Mouse (Mus musculus) neural tube, embryonic 11.5 days (tissue): ENCODE data around the gene Gucy1a1. TPM values are rescaled to one million over a fixed set of nuclear protein-coding genes. Genes with fewer than 3 reads are reported as not detected.
"Not testable (repeated sequence)": the region's sequence is repeated elsewhere in the genome, so short reads cannot be mapped to it uniquely, and the experiment has no call there.

Experiments used
- ATAC-seq: fragments of 200-750 bp; cut with Nextera tagmentation; 2 replicates; pipeline ENCODE4 v1.8.0; 2017; ENCODE audit warnings: moderate number of reproducible peaks, mild to moderate bottlenecking, moderate TSS enrichment, moderate library complexity; ENCODE audit not compliant: insufficient read depth, low FRiP score, low TSS enrichment
- DNase-seq: peaks from one replicate; pipeline ENCODE4 v3.0.0-alpha.2; 2015; ENCODE audit warnings: low spot score
- H3K27ac ChIP-seq: fragments of 300-500 bp; sonication (generic); 2 replicates; pipeline ENCODE4 v1.5.1; 2014; ENCODE audit warnings: low read depth, mild to moderate bottlenecking, low read length
- H3K27me3 ChIP-seq: fragments of 300-500 bp; sonication (generic); 2 replicates; pipeline ENCODE4 v1.6.1; 2014; ENCODE audit warnings: mild to moderate bottlenecking, low read length, mixed read lengths; ENCODE audit not compliant: control insufficient read depth, insufficient read depth
- H3K36me3 ChIP-seq: fragments of 300-500 bp; sonication (generic); 2 replicates; pipeline ENCODE4 v1.6.1; 2014; ENCODE audit warnings: mild to moderate bottlenecking, low read length, moderate library complexity, mixed read lengths; ENCODE audit not compliant: control insufficient read depth, insufficient read depth
- H3K4me1 ChIP-seq: fragments of 300-500 bp; sonication (generic); 2 replicates; pipeline ENCODE4 v1.6.1; 2014; ENCODE audit warnings: low read length, mixed read lengths; ENCODE audit not compliant: control insufficient read depth, insufficient read depth
- H3K4me2 ChIP-seq: fragments of 300-500 bp; sonication (generic); 2 replicates; pipeline ENCODE4 v1.6.1; 2014; ENCODE audit warnings: low read depth, mild to moderate bottlenecking, moderate library complexity
- H3K4me3 ChIP-seq: fragments of 300-500 bp; sonication (generic); 2 replicates; pipeline ENCODE4 v1.5.1; 2014; ENCODE audit warnings: low read depth, low read length
- H3K9ac ChIP-seq: fragments of 300-500 bp; sonication (generic); 2 replicates; pipeline ENCODE4 v1.6.1; 2014; ENCODE audit warnings: mild to moderate bottlenecking, low read length
- H3K9me3 ChIP-seq: fragments of 300-500 bp; sonication (generic); 2 replicates; pipeline ENCODE4 v1.6.1; 2016; ENCODE audit warnings: low read length; ENCODE audit not compliant: control insufficient read depth
- WGBS: fragments of 180-500 bp; shearing (Covaris S2); extraction: QIAGEN DNeasy Blood & Tissue Kit; methylation state at CpG from one replicate; pipeline ENCODE4 v1.1.7; 2014; 5-methylcytosine and 5-hydroxymethylcytosine counted together
- polyA plus RNA-seq: library from polyadenylated mRNA; unstranded; fragments of >200 nt; fragmentation: Nextera tagmentation; extraction: Ambion mirVana; gene quantifications from 2 replicates; pipeline ENCODE4 v1.2.1, GENCODE M21; 2014

Gene Gucy1a1
- 3.0 and 3.1 TPM in 2 replicates for polyA plus RNA-seq

- no peaks in the 10 kb centered on the region for H3K9me3 ChIP-seq
- 0 out of 2 replicates have a peak, but pooled peaks cover 5% of the 10 kb centered on the region for H3K27me3 ChIP-seq
- H3K4me3 ChIP-seq = peak within 1 kb of the TSS; percentile 38
- ATAC-seq = peak; percentile 75
- H3K4me2 ChIP-seq = peak within 1 kb of the TSS; percentile 90
- H3K36me3 ChIP-seq = no peaks in the 10 kb centered on the region
- peak; percentile 49 for DNase-seq
- no peak within 1 kb of the TSS for H3K27ac ChIP-seq
- WGBS = under 1% methylated on average over 36 of the region's 36 CpGs
- H3K4me1 ChIP-seq = no peaks in the 10 kb centered on the region
- peak within 1 kb of the TSS; percentile 50 for H3K9ac ChIP-seq
These were observed at the start of gene Gucy1a1 for GRCm38 (mm10) chr3:82145126-82145901. Gene Gucy1a1 (minus strand): TSS chr3:82145789.

- no peaks in the 10 kb centered on the region for H3K27me3 ChIP-seq
- WGBS = 72% methylated on average over 1 of the region's 1 CpGs
- H3K9ac ChIP-seq = no peak overlapping the region
These were observed 46.1 kb upstream of the Gucy1a1 start for GRCm38 (mm10) chr3:82191559-82192245.

GRCm38 (mm10) chr3:82185626-82186025, 40.0 kb upstream of the Gucy1a1 start:
- ATAC-seq (no peak), DNase-seq (no peak)
- H3K4me3 ChIP-seq = no peak overlapping the region
- no peaks in the 10 kb centered on the region for H3K36me3 ChIP-seq
- H3K27ac ChIP-seq = no peak overlapping the region
- H3K4me1 ChIP-seq = no peaks in the 10 kb centered on the region
- no peak overlapping the region for H3K4me2 ChIP-seq
- H3K27me3 ChIP-seq = no peaks in the 10 kb centered on the region
- H3K9me3 ChIP-seq = no peaks in the 10 kb centered on the region
- WGBS = 93% methylated on average over 9 of the region's 9 CpGs
- H3K9ac ChIP-seq = no peak overlapping the region

More at GRCm38 (mm10) chr3:82191559-82192245, 46.1 kb upstream of the Gucy1a1 start:
- no peak for ATAC-seq
- Histone ChIP-seq H3K9me3 (no peaks in the 10 kb centered on the region), H3K4me1 (no peaks in the 10 kb centered on the region), H3K4me2 (no peak overlapping the region), H3K36me3 (no peaks in the 10 kb centered on the region), H3K27ac (no peak overlapping the region), H3K4me3 (no peak overlapping the region)
- DNase-seq = no peak

GRCm38 (mm10) chr3:82181500-82181899, 35.9 kb upstream of the Gucy1a1 start:
- DNase-seq (no peak), ATAC-seq (no peak)
- H3K4me3 ChIP-seq = no peak overlapping the region
- H3K27me3 ChIP-seq = no peaks in the 10 kb centered on the region
- H3K4me1 ChIP-seq = no peaks in the 10 kb centered on the region
- no peak overlapping the region for H3K9ac ChIP-seq
- H3K9me3 ChIP-seq = no peaks in the 10 kb centered on the region
- no peak overlapping the region for H3K27ac ChIP-seq
- no peaks in the 10 kb centered on the region for H3K36me3 ChIP-seq
- no peak overlapping the region for H3K4me2 ChIP-seq

- Histone ChIP-seq H3K4me1 (no peaks in the 10 kb centered on the region), H3K9me3 (no peaks in the 10 kb centered on the region), H3K27ac (no peak overlapping the region), H3K36me3 (no peaks in the 10 kb centered on the region), H3K9ac (no peak overlapping the region), H3K27me3 (no peaks in the 10 kb centered on the region), H3K4me3 (no peak overlapping the region), H3K4me2 (no peak overlapping the region)
- ATAC-seq (no peak), DNase-seq (no peak)
- WGBS = 68% methylated on average over 3 of the region's 3 CpGs
These were observed 34.7 kb upstream of the Gucy1a1 start for GRCm38 (mm10) chr3:82180253-82180652.

- no peak for DNase-seq
- WGBS = 86% methylated on average over 1 of the region's 1 CpGs
These were observed 29.9 kb upstream of the Gucy1a1 start for GRCm38 (mm10) chr3:82175501-82175900.

GRCm38 (mm10) chr3:82167064-82167463, 21.5 kb upstream of the Gucy1a1 start:
- ATAC-seq = no peak
- H3K9me3 ChIP-seq = no peaks in the 10 kb centered on the region
- DNase-seq = no peak
- no peaks in the 10 kb centered on the region for H3K36me3 ChIP-seq
- H3K4me3 ChIP-seq = no peak overlapping the region
- H3K9ac ChIP-seq = no peak overlapping the region
- no peaks in the 10 kb centered on the region for H3K4me1 ChIP-seq
- H3K27me3 ChIP-seq = no peaks in the 10 kb centered on the region
- no peak overlapping the region for H3K4me2 ChIP-seq
- WGBS = 93% methylated on average over 2 of the region's 2 CpGs
- no peak overlapping the region for H3K27ac ChIP-seq

More at GRCm38 (mm10) chr3:82175501-82175900, 29.9 kb upstream of the Gucy1a1 start:
- no peak overlapping the region for H3K4me3 ChIP-seq
- no peak overlapping the region for H3K4me2 ChIP-seq
- no peak overlapping the region for H3K27ac ChIP-seq
- H3K27me3 ChIP-seq = no peaks in the 10 kb centered on the region
- no peaks in the 10 kb centered on the region for H3K9me3 ChIP-seq
- ATAC-seq = no peak
- H3K36me3 ChIP-seq = no peaks in the 10 kb centered on the region
- H3K4me1 ChIP-seq = no peaks in the 10 kb centered on the region
- H3K9ac ChIP-seq = no peak overlapping the region

GRCm38 (mm10) chr3:82165937-82166336, 20.3 kb upstream of the Gucy1a1 start:
- DNase-seq (no peak), ATAC-seq (no peak)
- H3K27me3 ChIP-seq = no peaks in the 10 kb centered on the region
- no peak overlapping the region for H3K27ac ChIP-seq
- H3K4me2 ChIP-seq = no peak overlapping the region
- 89% methylated on average over 2 of the region's 2 CpGs for WGBS
- no peaks in the 10 kb centered on the region for H3K4me1 ChIP-seq
- no peaks in the 10 kb centered on the region for H3K9me3 ChIP-seq
- no peak overlapping the region for H3K9ac ChIP-seq
- H3K4me3 ChIP-seq = no peak overlapping the region
- H3K36me3 ChIP-seq = no peaks in the 10 kb centered on the region

GRCm38 (mm10) chr3:82162992-82163391, 17.4 kb upstream of the Gucy1a1 start:
- ATAC-seq, H3K4me3 ChIP-seq, H3K9ac ChIP-seq, H3K27ac ChIP-seq, H3K36me3 ChIP-seq, H3K27me3 ChIP-seq, DNase-seq, H3K4me1 ChIP-seq, H3K4me2 ChIP-seq, H3K9me3 ChIP-seq: not testable (repeated sequence)
- 87% methylated on average over 1 of the region's 1 CpGs for WGBS
